Mouse (Mus musculus) gastrocnemius, postnatal 4 days (tissue): ENCODE measurements around the gene Abcc3. TPM values are rescaled to one million over a fixed set of nuclear protein-coding genes. Genes with fewer than 3 reads are reported as not detected.
"Not testable (repeated sequence)": the region's sequence is repeated elsewhere in the genome, so short reads cannot be mapped to it uniquely, and the experiment has no call there.

Experiments used
- DNase-seq, 2 experiments: peaks; one replicate each; pipeline ENCODE4 v3.0.0; 2021 to 2022; ENCODE audit warnings: low spot score in 2 of 2, mixed read lengths in 2 of 2
- total RNA-seq, 2 experiments: library from RNA; stranded (reverse); gene quantifications; 2 replicates each; pipeline ENCODE4 v1.2.3; 2021

The Abcc3 gene
- total RNA-seq, 2 experiments from 2014 or later, result 2.0 to 2.4 TPM

- DNase-seq, result no peak
Measured at GRCm38 (mm10) chr11:94403757-94404156, 11.0 kb upstream of the Abcc3 start.

DNA sequence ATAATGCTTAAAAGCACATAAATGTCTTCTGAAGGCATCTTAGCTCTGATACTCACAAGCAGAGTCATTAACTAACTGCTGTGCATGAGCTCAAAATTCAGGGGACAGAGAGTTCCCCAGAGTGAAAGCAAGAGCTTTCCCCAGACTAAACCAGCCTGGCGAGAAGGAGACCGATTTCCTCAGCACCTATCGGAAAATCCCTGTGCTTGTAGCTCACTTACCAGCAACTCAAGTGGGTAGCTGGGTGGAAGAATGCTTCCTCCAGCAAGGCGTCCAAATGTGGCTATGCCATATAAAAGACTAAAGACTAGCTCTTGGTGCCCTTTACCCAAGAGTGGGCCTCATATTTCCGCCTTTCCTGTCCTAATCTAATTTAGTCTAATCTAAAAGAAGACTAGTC, 9.9 kb upstream of the Abcc3 start:
- DNase-seq, result no peak

- DNase-seq, result not testable (repeated sequence)
Measured at GRCm38 (mm10) chr11:94402029-94402428, 9.2 kb upstream of the Abcc3 start.

DNA sequence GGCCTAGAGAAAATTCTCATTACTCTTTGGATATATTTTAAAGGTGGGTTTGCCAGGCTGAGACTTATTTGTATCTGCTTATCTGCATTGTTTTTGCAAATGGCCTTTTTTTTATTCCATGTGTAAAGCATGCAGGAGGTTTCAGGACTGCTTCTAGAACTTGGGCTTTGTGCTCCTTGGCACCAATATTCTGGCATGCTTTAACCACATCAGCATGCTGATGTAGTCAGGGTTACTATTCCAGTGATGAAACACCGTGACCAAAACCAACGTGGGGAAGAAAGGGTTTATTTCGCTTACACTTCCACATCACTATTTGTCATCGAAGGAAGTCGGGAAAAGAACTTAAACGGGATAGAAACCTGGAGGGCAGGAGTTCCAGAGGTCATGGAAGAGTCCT, 8.2 kb upstream of the Abcc3 start:
- DNase-seq, result no peak

DNA sequence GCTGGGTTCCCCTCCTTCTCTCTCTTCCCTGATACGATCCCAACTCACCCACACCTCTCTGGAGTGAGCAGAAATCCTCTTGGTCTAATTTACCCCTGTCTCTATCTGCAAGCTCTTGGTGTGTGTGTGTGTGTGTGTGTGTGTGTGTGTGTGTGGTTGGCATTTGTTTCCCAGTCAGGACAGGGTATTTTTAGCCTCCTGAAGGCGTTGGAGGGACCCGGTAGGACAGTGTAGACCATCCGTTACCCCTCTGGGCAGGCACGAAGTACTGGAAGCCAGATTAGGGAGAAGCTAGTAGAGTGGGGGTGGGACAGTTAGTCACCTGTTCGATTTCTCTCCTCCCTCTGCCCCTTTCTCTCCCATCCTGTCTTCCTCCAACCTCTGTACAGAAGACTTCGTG, 1.3 kb upstream of the Abcc3 start:
- no peak for DNase-seq

DNA sequence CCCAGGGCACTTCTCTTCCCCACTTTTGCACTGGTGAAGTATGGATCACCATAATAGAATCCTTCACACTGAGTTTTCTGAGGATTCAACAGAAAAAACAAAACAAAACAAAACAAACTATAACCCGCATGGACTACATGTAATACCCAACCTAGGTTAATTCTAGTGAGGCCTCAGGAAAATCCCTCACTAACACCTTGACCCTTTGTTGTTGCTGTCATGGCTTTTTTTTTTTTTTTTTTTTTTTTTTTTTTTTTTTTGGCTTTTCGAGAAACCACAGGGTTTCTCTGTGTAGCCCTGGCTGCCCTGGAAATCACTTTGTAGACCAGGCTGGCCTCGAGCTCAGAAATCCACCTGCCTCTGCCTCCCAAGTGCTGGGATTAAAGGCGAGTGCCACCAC, 693 bp upstream of the Abcc3 start:
- not testable (repeated sequence) for DNase-seq

GRCm38 (mm10) chr11:94391661-94392060, 1.1 kb downstream of the Abcc3 start:
- no peak for DNase-seq

GRCm38 (mm10) chr11:94390825-94391224, 2.0 kb downstream of the Abcc3 start:
- no peak for DNase-seq

- DNase-seq, result no peak
Measured at GRCm38 (mm10) chr11:94389724-94390396, 2.9 kb downstream of the Abcc3 start.

DNA sequence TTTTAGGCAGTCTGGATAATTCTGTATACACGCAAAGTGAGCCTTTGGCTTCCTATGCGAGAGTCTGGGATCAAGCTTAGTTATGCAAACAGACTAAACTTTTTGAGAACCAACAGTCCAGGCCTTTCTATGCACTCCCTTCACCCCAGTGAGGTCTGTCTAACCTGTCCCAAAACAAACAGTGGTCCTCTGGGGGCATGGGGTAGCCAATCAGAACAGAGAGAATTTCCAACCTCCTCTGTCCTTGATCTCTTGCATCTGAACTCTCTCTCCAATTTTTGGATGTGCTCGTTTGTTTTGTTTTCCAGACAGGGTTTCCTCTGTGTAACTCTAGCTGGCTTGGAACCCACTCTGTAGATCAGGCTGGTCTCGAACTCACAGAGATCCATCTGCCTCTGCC, 3.8 kb downstream of the Abcc3 start:
- no peak for DNase-seq

DNA sequence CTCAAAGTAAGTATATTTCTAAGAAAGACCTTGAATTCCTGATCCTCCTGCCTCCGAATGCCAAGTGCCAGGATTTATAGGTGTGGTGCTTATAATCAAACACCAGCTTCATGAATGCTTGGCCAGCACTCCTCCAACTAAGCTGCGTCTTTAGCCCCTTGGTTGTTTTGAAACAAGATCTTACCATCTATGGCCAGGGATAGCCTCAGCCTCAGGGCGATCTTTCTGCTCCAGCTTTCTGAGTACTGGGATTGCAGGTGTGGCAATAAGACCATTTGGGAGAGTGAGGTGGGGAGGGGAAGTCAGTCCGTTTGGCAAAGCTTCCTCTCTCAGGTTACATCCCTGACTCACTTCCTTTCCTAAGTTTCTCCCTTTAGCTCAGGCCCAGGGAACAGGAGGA, 5.0 kb downstream of the Abcc3 start:
- DNase-seq, result no peak

- DNase-seq, result peak in 1 of 2 experiments; percentile 33
Measured at GRCm38 (mm10) chr11:94385977-94386771, 6.6 kb downstream of the Abcc3 start.

GRCm38 (mm10) chr11:94379736-94380135, 13.1 kb downstream of the Abcc3 start:
- no peak for DNase-seq

DNA sequence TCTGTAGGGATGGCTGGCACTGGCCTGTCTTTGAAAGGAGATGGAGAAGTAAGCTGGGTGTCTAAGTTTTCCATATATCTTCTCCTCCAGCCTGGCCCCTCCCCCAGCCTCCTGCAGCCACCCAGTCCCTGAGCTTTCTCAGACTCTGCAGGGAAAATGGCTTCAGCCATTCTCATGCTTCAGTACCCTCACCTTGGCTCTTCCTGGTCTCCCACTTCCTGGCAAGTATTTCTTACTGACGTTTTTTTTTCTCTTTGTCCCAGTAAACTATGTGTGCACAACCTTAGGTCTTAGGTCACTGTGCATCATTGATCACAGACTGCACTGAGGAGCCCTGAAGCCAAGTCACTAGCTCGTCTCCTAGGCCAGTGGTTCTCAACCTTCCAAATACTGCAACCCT, 13.7 kb downstream of the Abcc3 start:
- DNase-seq, result no peak

DNA sequence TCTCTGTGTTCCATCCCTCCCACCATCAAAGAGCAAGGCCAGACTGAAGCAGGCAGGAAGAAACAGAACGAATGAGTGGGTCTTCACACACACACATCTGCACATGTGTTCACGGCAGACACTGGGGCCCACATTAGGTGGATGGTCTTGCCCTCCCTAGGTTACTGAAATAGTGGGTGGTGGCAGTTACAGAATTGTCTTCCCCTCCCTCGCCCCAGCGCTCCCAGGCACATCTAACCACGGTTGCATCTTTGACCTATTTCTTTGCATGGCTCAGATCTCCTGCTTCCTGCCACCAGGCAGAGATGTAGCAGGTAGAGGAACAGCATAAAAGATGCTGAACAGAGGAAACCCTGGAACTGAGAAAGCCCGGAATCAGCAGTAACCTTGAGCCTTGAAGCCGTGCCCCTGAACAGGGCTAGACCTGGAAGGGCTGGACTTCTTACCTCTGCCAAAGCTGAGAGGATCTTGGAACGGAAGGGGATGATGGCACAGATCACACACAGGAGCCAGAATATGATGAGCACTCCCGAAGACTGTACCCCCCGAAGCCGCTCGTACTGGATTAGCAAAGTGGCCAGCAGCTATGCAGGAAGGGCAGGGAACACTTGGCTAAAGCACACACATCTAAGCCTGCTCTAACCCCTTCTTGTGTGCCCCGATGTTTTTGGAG, 18.4 kb downstream of the Abcc3 start:
- no peak for DNase-seq

- no peak for DNase-seq
Measured at GRCm38 (mm10) chr11:94370809-94371208, 22.0 kb downstream of the Abcc3 start.

DNA sequence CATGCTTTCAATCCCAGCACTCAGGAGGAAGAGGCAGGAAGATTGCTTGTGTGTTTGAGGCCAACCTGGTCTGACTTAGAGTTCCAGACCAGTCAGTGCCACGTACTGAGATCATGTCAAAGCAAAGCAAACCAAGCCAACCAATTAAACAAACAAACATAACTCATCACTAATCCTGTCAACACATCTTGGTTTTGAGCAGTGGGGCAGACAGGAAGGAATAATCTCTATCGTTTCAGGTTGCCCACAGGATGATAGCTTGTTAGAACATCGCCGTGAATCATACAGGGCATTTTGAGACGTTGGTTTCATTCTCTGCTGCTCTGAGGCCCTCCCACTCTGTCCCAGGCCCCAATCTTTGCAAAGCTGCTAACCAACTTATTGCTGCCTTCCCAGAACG, 22.8 kb downstream of the Abcc3 start:
- no peak for DNase-seq

DNA sequence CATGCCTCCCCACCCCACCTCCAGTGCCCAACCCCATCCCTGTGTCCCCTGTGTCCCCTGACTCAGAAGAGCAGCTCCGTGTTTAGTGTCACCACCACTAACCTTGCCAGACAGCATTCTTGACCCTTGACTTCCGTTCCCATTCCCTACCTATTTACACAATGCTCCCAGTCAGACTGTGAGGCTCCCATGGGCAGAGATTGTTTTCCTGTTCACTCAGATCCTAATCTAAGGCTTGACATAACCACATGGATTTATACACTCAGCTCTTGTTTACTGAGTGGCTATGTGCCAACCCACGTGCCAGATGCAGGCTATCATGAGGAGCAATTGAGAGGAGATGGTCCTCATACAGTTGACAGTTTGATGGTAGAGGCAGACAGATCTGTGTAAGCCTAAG, 27.5 kb downstream of the Abcc3 start:
- no peak for DNase-seq

DNA sequence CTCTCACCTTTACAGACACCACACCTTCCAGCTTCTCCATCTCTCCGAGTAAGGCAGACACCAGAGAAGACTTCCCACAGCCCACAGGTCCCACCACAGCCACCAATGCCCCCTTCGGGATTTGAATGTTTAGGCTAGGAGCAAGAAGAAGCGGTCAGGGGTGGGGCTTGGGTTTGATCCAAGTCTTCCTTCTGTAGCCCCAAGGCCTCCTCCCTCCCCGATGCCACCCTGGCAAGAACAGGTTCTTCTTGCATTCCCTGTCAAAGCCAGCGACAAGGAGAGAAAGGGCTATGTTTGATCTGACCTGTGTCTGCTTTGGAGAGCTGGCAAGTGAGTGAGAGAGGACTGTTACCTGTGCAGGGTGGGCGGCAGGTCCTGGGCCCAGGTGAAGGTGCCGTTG, 29.1 kb downstream of the Abcc3 start:
- DNase-seq, result no peak

GRCm38 (mm10) chr11:94362101-94362500, 30.7 kb downstream of the Abcc3 start:
- DNase-seq, result no peak

GRCm38 (mm10) chr11:94361166-94361870, 31.5 kb downstream of the Abcc3 start:
- no peak for DNase-seq

- no peak for DNase-seq
Measured at GRCm38 (mm10) chr11:94359168-94359567, 33.6 kb downstream of the Abcc3 start.
